Mouse (Mus musculus) limb, embryonic 10.5 days (tissue): ENCODE data around the gene Il5ra. TPM values are rescaled to one million over a fixed set of nuclear protein-coding genes. Genes with fewer than 3 reads are reported as not detected.

Experiments
- DNase-seq: peaks from one replicate; pipeline ENCODE4 v3.0.0-alpha.2; 2017; ENCODE audit warnings: low spot score
- H3K27ac ChIP-seq: fragments of 300-500 bp; sonication (generic); 2 replicates; pipeline ENCODE4 v1.5.1; 2016; ENCODE audit warnings: mild to moderate bottlenecking
- H3K27me3 ChIP-seq: fragments of 300-500 bp; sonication (generic); 2 replicates; pipeline ENCODE4 v1.6.1; 2016; ENCODE audit warnings: low read depth, mild to moderate bottlenecking; ENCODE audit not compliant: poor library complexity, severe bottlenecking
- H3K36me3 ChIP-seq: fragments of 300-500 bp; sonication (generic); 2 replicates; pipeline ENCODE4 v1.6.1; 2016; ENCODE audit warnings: mild to moderate bottlenecking, moderate library complexity
- H3K4me1 ChIP-seq: fragments of 300-500 bp; sonication (generic); 2 replicates; pipeline ENCODE4 v1.6.1; 2016
- H3K4me3 ChIP-seq: fragments of 300-500 bp; sonication (generic); 2 replicates; pipeline ENCODE4 v1.5.1; 2016; ENCODE audit warnings: mild to moderate bottlenecking, moderate library complexity
- H3K9me3 ChIP-seq: fragments of 300-500 bp; sonication (generic); replicated peaks from 2 replicates; pipeline ENCODE4 v1.6.1; 2016; ENCODE audit warnings: mild to moderate bottlenecking
- WGBS: fragments of 180-500 bp; shearing (Covaris S2); methylation state at CpG from one replicate; pipeline ENCODE4 v1.1.7; 2016; 5-methylcytosine and 5-hydroxymethylcytosine counted together
- polyA plus RNA-seq: library from polyadenylated mRNA; unstranded; fragments of >200 nt; fragmentation: Nextera tagmentation; extraction: Ambion mirVana; gene quantifications from 2 replicates; pipeline ENCODE4 v1.2.1, GENCODE M21; 2016

Gene Il5ra
- polyA plus RNA-seq, 1 experiment from 2014 or later: not detected

DNA sequence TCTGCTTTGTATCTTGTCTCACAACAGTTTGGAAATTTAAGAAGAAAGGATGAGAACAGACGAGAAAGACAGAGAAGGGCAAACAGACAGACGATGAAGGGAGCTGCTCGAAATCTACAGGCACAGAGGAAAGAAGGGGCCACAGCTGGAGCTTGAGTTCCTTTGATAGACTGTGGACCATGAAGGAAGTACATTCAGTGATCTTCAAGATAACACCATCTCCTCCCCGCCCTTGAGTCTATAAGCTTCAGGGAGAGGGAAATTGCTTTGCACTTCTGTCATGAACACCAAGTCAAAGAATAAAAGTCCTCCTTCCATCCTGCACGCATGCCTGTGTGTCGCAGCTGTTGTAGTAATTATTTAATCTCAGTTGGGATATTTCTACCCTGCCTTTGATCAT is 22.8 kb downstream of the Il5ra start:
- DNase-seq: no peak
- Histone ChIP-seq H3K9me3 (no peaks in the 10 kb centered on the region), H3K27ac (no peak overlapping the region), H3K4me1 (no peaks in the 10 kb centered on the region), H3K27me3 (no peaks in the 10 kb centered on the region), H3K36me3 (no peaks in the 10 kb centered on the region), H3K4me3 (no peak overlapping the region)
- 86% methylated on average over 6 of the region's 6 CpGs for WGBS

DNA sequence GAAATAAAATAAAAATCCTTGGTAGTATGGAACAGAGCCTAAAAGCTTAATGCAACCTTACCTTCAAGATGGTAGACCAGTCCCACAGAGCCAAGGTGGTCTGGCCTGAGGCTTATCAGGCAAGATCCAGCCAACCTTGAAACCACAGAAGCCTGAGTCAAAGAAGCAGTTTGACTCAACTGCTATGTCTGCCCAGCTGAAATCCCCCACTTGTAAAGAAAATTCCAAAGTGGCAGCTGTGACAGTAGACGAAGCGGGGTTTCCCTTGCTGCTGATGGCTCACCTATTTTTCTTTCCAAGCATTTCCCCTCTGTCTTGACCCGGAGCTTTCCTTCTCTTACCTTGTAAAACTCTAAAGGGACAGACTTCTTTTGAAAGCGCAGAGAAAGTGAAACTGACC is 23.2 kb downstream of the Il5ra start:
- H3K27me3 ChIP-seq: no peaks in the 10 kb centered on the region
- no peak overlapping the region for H3K4me3 ChIP-seq

DNA sequence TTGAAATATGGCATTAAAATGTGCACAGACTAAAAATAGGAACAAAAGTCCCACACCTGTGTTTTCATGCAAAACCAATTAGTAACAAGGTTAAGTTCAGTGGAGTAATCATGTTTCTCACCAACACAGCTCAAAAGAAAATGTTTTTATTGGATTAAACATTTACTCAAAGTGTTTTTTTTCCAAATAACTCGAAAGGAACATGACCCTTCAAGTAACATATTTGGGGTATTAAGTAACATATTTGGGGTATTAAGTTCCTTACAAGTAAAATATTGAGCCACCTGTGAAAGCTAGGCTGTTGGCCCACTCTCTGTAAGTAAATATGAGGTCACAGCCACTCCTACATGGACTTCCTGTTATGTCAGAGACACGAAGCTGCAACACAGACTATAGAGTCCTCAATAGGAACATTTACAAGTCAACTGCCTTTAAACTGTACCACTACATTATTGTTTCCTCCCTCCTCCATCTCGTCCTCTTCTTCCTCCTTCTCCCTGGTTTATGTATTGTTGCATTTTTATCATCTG is 43.3 kb downstream of the Il5ra start:
- H3K4me1 ChIP-seq: peaks cover 12% of the 10 kb centered on the region
- H3K27ac ChIP-seq: no peak overlapping the region
- no peaks in the 10 kb centered on the region for H3K27me3 ChIP-seq
- DNase-seq: no peak
- H3K9me3 ChIP-seq: no peaks in the 10 kb centered on the region
- 74% methylated on average over 3 of the region's 3 CpGs for WGBS
- H3K36me3 ChIP-seq: no peaks in the 10 kb centered on the region
- H3K4me3 ChIP-seq: no peak overlapping the region

More for the DNA sequence above, 23.2 kb downstream of the Il5ra start:
- Histone ChIP-seq H3K36me3 (no peaks in the 10 kb centered on the region), H3K9me3 (no peaks in the 10 kb centered on the region), H3K4me1 (no peaks in the 10 kb centered on the region), H3K27ac (no peak overlapping the region)
- 83% methylated on average over 4 of the region's 4 CpGs for WGBS
- no peak for DNase-seq

DNA sequence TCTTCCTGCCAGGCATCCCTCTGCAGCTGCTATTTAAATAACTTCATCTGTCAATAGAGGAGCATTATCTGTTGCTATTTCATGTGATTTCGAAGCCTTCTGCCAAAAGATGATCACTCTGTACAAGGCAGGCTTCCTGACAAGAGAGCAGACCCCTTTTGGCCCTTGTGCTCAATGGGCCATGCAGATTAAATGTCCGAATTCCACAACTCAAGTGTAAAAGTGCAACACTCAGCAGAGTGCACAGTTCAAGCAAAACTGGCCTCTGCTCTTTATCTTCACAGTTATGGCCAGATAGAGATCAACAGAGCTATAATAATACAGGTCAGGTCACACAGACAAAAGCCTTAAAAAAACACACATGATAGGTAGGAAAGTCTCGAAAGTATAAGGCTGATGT is 46.9 kb downstream of the Il5ra start:
- Histone ChIP-seq H3K36me3 (no peaks in the 10 kb centered on the region), H3K27me3 (no peaks in the 10 kb centered on the region), H3K9me3 (no peaks in the 10 kb centered on the region), H3K27ac (no peak overlapping the region), H3K4me1 (peaks cover 12% of the 10 kb centered on the region), H3K4me3 (no peak overlapping the region)
- no peak for DNase-seq
- 82% methylated on average over 3 of the region's 3 CpGs for WGBS

- no peaks in the 10 kb centered on the region for H3K27me3 ChIP-seq
- H3K4me1 ChIP-seq: peaks cover 7% of the 10 kb centered on the region; the same call in 1 of the 2 replicates
- no peak overlapping the region for H3K27ac ChIP-seq
- H3K9me3 ChIP-seq: no peaks in the 10 kb centered on the region
- 92% methylated on average over 8 of the region's 8 CpGs for WGBS
- no peak overlapping the region for H3K4me3 ChIP-seq
- DNase-seq: no peak
- H3K36me3 ChIP-seq: no peaks in the 10 kb centered on the region
Measured at GRCm38 (mm10) chr6:106675581-106675980, 73.3 kb downstream of the Il5ra start.

- WGBS: 36% methylated on average over 6 of the region's 6 CpGs
- DNase-seq: peak; percentile 56
- Histone ChIP-seq H3K27me3 (no peaks in the 10 kb centered on the region), H3K4me3 (no peak overlapping the region), H3K36me3 (no peaks in the 10 kb centered on the region), H3K4me1 (no peaks in the 10 kb centered on the region), H3K27ac (no peak overlapping the region), H3K9me3 (no peaks in the 10 kb centered on the region)
Measured at GRCm38 (mm10) chr6:106663780-106664651, 84.8 kb downstream of the Il5ra start.

Other genes starting within 250 kb of the Il5ra start
- gene Trnt1, start 20.1 kb upstream of the Il5ra start, polyA plus RNA-seq: 66.4 and 68.5 TPM in 2 replicates
- gene Crbn, start 51.0 kb upstream of the Il5ra start, polyA plus RNA-seq: 39.0 and 44.5 TPM in 2 replicates